Mouse (Mus musculus) CH12.LX (cell line): Measurements from ENCODE around the gene Atr. TPM values are rescaled to one million over a fixed set of nuclear protein-coding genes. Genes with fewer than 3 reads are reported as not detected.

ENCODE experiments used
- DNase-seq: peaks from one replicate; pipeline ENCODE4 v3.0.0-alpha.2; 2013; ENCODE audit errors: extremely low read depth
- H3K27ac ChIP-seq: 2 replicates; pipeline ENCODE4 v1.5.1; 2012; ENCODE audit warnings: low read depth, mild to moderate bottlenecking, control low read depth, moderate library complexity; ENCODE audit not compliant: insufficient read depth
- H3K27me3 ChIP-seq: replicated peaks from 2 replicates; pipeline ENCODE3; 2012; ENCODE audit warnings: inconsistent platforms
- H3K36me3 ChIP-seq, 2 experiments: replicated peaks in 1 of 2; 2 replicates each; pipeline versions ENCODE3 to v1.6.1; 2012; ENCODE audit warnings: inconsistent platforms in 1 of 2, low read length in 1 of 2, mild to moderate bottlenecking in 1 of 2, mixed read lengths in 1 of 2, moderate library complexity in 1 of 2; ENCODE audit not compliant: control insufficient read depth in 1 of 2, insufficient read depth in 1 of 2
- H3K4me1 ChIP-seq, 2 experiments: 2 replicates each; pipeline ENCODE4 v1.6.1; 2012; ENCODE audit warnings: inconsistent platforms in 1 of 2, moderate library complexity in 1 of 2; ENCODE audit not compliant: insufficient read depth in 2 of 2, control insufficient read depth in 1 of 2
- H3K4me2 ChIP-seq: 2 replicates; pipeline ENCODE4 v1.6.1; 2012; ENCODE audit warnings: low read depth, mild to moderate bottlenecking, control low read depth; ENCODE audit not compliant: poor library complexity, insufficient read depth, severe bottlenecking
- H3K4me3 ChIP-seq, 3 experiments: fragments of 150-350 bp in 1 of 3; sonication (generic) in 1 of 3; replicated peaks in 1 of 3; 2 replicates each; pipeline versions ENCODE3 to v1.5.1; 2011 to 2012; ENCODE audit warnings: low read depth in 2 of 3, low read length in 2 of 3, mild to moderate bottlenecking in 2 of 3, moderate library complexity in 2 of 3, control low read depth in 1 of 3, improper control_type of control experiment in 1 of 3, inconsistent platforms in 1 of 3, mixed read lengths in 1 of 3; ENCODE audit not compliant: poor library complexity in 1 of 3
- H3K79me2 ChIP-seq: replicated peaks from 2 replicates; pipeline ENCODE4 v1.6.1; 2012; ENCODE audit warnings: mild to moderate bottlenecking, moderate library complexity; ENCODE audit not compliant: control insufficient read depth, poor library complexity, insufficient read depth, severe bottlenecking; ENCODE audit errors: extremely low read depth
- H3K9ac ChIP-seq: 2 replicates; pipeline ENCODE4 v1.6.1; 2012; ENCODE audit warnings: low read depth, mild to moderate bottlenecking, control low read depth, moderate library complexity; ENCODE audit not compliant: insufficient read depth
- H3K9me3 ChIP-seq: replicated peaks from 2 replicates; pipeline ENCODE3; 2012; ENCODE audit warnings: low read length, inconsistent platforms, mixed read lengths
- CHD1 ChIP-seq: IDR thresholded peaks from 2 replicates; pipeline ENCODE4 v1.6.1; 2012; ENCODE audit warnings: low read depth, low read length, improper control_type of control experiment, inconsistent platforms
- CHD2 ChIP-seq: IDR thresholded peaks from 2 replicates; pipeline ENCODE4 v1.6.1; 2011; ENCODE audit warnings: low read length, improper control_type of control experiment
- CTCF ChIP-seq, 2 experiments: IDR thresholded peaks in 1 of 2; conservative IDR thresholded peaks in 1 of 2; 2 replicates each; pipeline ENCODE4 v1.5.1; 2011 to 2012; ENCODE audit warnings: low read depth in 2 of 2, low read length in 2 of 2, improper control_type of control experiment in 1 of 2, inconsistent platforms in 1 of 2, mild to moderate bottlenecking in 1 of 2, moderate library complexity in 1 of 2
- ELF1 ChIP-seq: IDR thresholded peaks from 2 replicates; pipeline ENCODE4 v1.6.1; 2014; ENCODE audit warnings: low read depth, mild to moderate bottlenecking, inconsistent platforms, low read length, improper control_type of control experiment
- ETS1 ChIP-seq: conservative IDR thresholded peaks from 2 replicates; pipeline ENCODE4 v1.6.1; 2012; ENCODE audit warnings: low read depth, mild to moderate bottlenecking, inconsistent platforms, low read length, improper control_type of control experiment, moderate library complexity
- HCFC1 ChIP-seq: IDR thresholded peaks from 2 replicates; pipeline ENCODE4 v1.6.1; 2012; ENCODE audit warnings: low read depth, mild to moderate bottlenecking, inconsistent platforms, low read length, improper control_type of control experiment
- IRF4 ChIP-seq: IDR thresholded peaks from 2 replicates; pipeline ENCODE4 v1.6.1; 2014; ENCODE audit warnings: low read depth, mild to moderate bottlenecking, inconsistent platforms, low read length, improper control_type of control experiment
- JUND ChIP-seq: conservative IDR thresholded peaks from 2 replicates; pipeline ENCODE4 v1.6.1; 2011; ENCODE audit warnings: low read depth, low read length, improper control_type of control experiment
- MXI1 ChIP-seq: IDR thresholded peaks from 2 replicates; pipeline ENCODE4 v1.6.1; 2011; ENCODE audit warnings: mild to moderate bottlenecking, low read depth, low read length, improper control_type of control experiment
- MYC ChIP-seq: IDR thresholded peaks from 2 replicates; pipeline ENCODE4 v1.6.1; 2011; ENCODE audit warnings: low read depth, mild to moderate bottlenecking, improper control_type of control experiment, low read length
- NELFE ChIP-seq: IDR thresholded peaks from 2 replicates; pipeline ENCODE4 v1.6.1; 2011; ENCODE audit warnings: low read depth, low read length, improper control_type of control experiment
- NRF1 ChIP-seq: IDR thresholded peaks from 2 replicates; pipeline ENCODE4 v1.6.1; 2014; ENCODE audit warnings: low read depth, mild to moderate bottlenecking, inconsistent platforms, low read length, improper control_type of control experiment, moderate library complexity
- PAX5 ChIP-seq: IDR thresholded peaks from 2 replicates; pipeline ENCODE4 v1.6.1; 2012; ENCODE audit warnings: low read length, inconsistent platforms, mixed read lengths
- POLR2A ChIP-seq: IDR thresholded peaks from 2 replicates; pipeline ENCODE4 v1.6.1; 2011; ENCODE audit warnings: low read depth, mild to moderate bottlenecking, improper control_type of control experiment, low read length
- POLR2AphosphoS2 ChIP-seq: IDR thresholded peaks from 2 replicates; pipeline ENCODE4 v1.6.1; 2011; ENCODE audit warnings: low read depth, low read length, improper control_type of control experiment
- RAD21 ChIP-seq: IDR thresholded peaks from 2 replicates; pipeline ENCODE4 v1.6.1; 2011; ENCODE audit warnings: low read depth, mild to moderate bottlenecking, low read length, improper control_type of control experiment, moderate library complexity
- SMC3 ChIP-seq: IDR thresholded peaks from 2 replicates; pipeline ENCODE4 v1.6.1; 2011; ENCODE audit warnings: low read depth, low read length, improper control_type of control experiment
- TBP ChIP-seq: conservative IDR thresholded peaks from 2 replicates; pipeline ENCODE4 v1.6.1; 2011; ENCODE audit warnings: low read depth, low read length, improper control_type of control experiment
- TCF12 ChIP-seq: IDR thresholded peaks from 2 replicates; pipeline ENCODE4 v1.6.1; 2014; ENCODE audit warnings: low read depth, mild to moderate bottlenecking, inconsistent platforms, low read length, improper control_type of control experiment
- USF1 ChIP-seq: IDR thresholded peaks from 2 replicates; pipeline ENCODE4 v1.6.1; 2014; ENCODE audit warnings: low read depth, mild to moderate bottlenecking, inconsistent platforms, low read length, improper control_type of control experiment
- USF2 ChIP-seq: conservative IDR thresholded peaks from 2 replicates; pipeline ENCODE4 v1.6.1; 2011; ENCODE audit warnings: low read depth, low read length, improper control_type of control experiment
- ZKSCAN1 ChIP-seq: IDR thresholded peaks from 2 replicates; pipeline ENCODE4 v1.6.1; 2012; ENCODE audit warnings: low read depth, inconsistent platforms, low read length, improper control_type of control experiment, borderline replicate concordance
- dilution Hi-C: fragments of 300-500 bp; cut with MboI; formaldehyde crosslinking; loops from 2 replicates; pipeline ENCODE4 v1.14.3; 2020; ENCODE audit warnings: low sequenced_read_pairs; ENCODE audit not compliant: extremely low pct_unique_long_range_greater_than_20kb, extremely low pct_ligation_motif_present
- in situ Hi-C: fragments of 300-500 bp; cut with MboI; formaldehyde crosslinking; loops from 3 replicates; pipeline ENCODE4 v1.14.3; 2019; ENCODE audit warnings: low sequenced_read_pairs, low pct_ligation_motif_present, low pct_unique_long_range_greater_than_20kb, mixed read lengths
- polyA plus RNA-seq: library from polyadenylated mRNA; unstranded; fragments of >175 nt; gene quantifications from 2 replicates; pipeline ENCODE4 v1.2.1, GENCODE M21; 2012; ENCODE audit warnings: low read depth; ENCODE audit not compliant: insufficient read length
- total RNA-seq, 2 experiments: library from RNA; depleted of rRNA; stranded (reverse); fragments of 300-350 nt in 1 of 2; fragments of >200 nt in 1 of 2; gene quantifications; 2 replicates each; pipeline ENCODE4 v1.2.3; 2012 to 2014

Atr gene
- total and polyA plus RNA-seq, 3 experiments = 18.5 to 37.4 (median 23.3) TPM

DNA sequence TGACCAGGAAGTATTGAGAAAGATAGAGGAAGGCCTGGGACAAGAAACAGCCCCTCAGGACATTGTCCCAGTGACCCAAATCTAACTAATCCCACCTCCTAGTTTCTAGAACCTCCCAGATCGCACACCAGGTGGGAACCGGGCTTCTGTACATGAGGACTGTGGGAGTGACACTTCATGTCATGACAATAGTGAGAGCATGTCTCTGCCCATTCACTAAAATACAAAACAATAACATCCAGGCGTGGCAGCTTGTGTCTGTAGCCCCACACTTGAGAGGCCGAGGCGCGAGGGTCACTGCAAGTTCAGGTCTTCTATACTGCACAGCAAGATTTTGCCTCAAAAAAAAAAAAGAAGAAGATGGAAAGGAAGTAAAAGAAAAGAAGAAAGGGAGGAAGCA is 122.5 kb downstream of the Atr start:
- H3K9ac ChIP-seq = no peak overlapping the region
- in situ Hi-C loops = no loop called here
- H3K27me3 ChIP-seq = no peaks in the 10 kb centered on the region
- DNase-seq = no peak
- H3K27ac ChIP-seq = no peak overlapping the region
- TF ChIP-seq POLR2AphosphoS2 (no peak), USF1 (no peak), POLR2A (no peak), CHD1 (no peak), ELF1 (no peak), CHD2 (no peak), PAX5 (no peak), IRF4 (no peak), NRF1 (no peak), MXI1 (no peak), TBP (no peak), USF2 (no peak), JUND (no peak), NELFE (no peak), ETS1 (no peak)
- TF ChIP-seq, all 38 proteins: peak for 0
- Histone ChIP-seq H3K4me2 (no peak overlapping the region), H3K79me2 (no peaks in the 10 kb centered on the region), H3K4me1 (no peaks in the 10 kb centered on the region), H3K36me3 (peaks cover 29 to 67% of the 10 kb centered on the region in 2 experiments), H3K4me3 (no peak overlapping the region), H3K9me3 (no peaks in the 10 kb centered on the region)
- dilution Hi-C loops = no loop called here

- in situ Hi-C loops (no loop called here), dilution Hi-C loops (no loop called here)
- H3K27ac ChIP-seq = no peak overlapping the region
- H3K4me2 ChIP-seq = no peak overlapping the region
- no peak overlapping the region for H3K4me3 ChIP-seq
- no peaks in the 10 kb centered on the region for H3K79me2 ChIP-seq
- H3K4me1 ChIP-seq = no peaks in the 10 kb centered on the region
- peak; percentile 18 for DNase-seq
- no peak for TF ChIP-seq HCFC1
- TF ChIP-seq SMC3 = peak; percentile 7; the same call in 1 of the 2 replicates
- TF ChIP-seq CTCF (conservative IDR thresholded peaks at IDR 0.05 in 1 of 2, IDR thresholded peaks at IDR 0.05 in 1 of 2; ENCODE audit: low read depth in 2 of 2, low read length in 2 of 2) = peak in 1 of 2 experiments; percentile 61; a peak in 2 of 4 replicates
- TF ChIP-seq MYC = peak; percentile 38; the same call in 1 of the 2 replicates
- no peak for TF ChIP-seq ZKSCAN1
- TF ChIP-seq RAD21 = peak; percentile 50
- TF ChIP-seq TCF12 = no peak
- TF ChIP-seq PAX5 = no peak
- peaks cover 31 to 52% of the 10 kb centered on the region in 2 experiments for H3K36me3 ChIP-seq
- no peaks in the 10 kb centered on the region for H3K9me3 ChIP-seq
- no peaks in the 10 kb centered on the region for H3K27me3 ChIP-seq
- H3K9ac ChIP-seq = no peak overlapping the region
Observed at GRCm38 (mm10) chr9:95992255-95992654, 134.9 kb downstream of the Atr start.

Other genes with a start within 250 kb of the Atr start
- 0.04 TPM in 1 of 2 replicates, not detected in the other for gene Pcolce2, start 220.0 kb upstream of the Atr start, total RNA-seq (2012; rRNA removed)
- not detected in 2 replicates for gene Pcolce2, start 220.0 kb upstream of the Atr start, total RNA-seq (2014; rRNA removed)
- 0.11 TPM in 1 of 2 replicates, not detected in the other for gene Pcolce2, start 220.0 kb upstream of the Atr start, polyA plus RNA-seq
- gene Trpc1, start 107.2 kb upstream of the Atr start, total RNA-seq (2012; rRNA removed) = not detected in 2 replicates
- not detected in 2 replicates for gene Trpc1, start 107.2 kb upstream of the Atr start, total RNA-seq (2014; rRNA removed)
- gene Trpc1, start 107.2 kb upstream of the Atr start, polyA plus RNA-seq = not detected in 2 replicates
- 0.08 TPM in 2 replicates for gene Pls1, start 12.3 kb upstream of the Atr start, total RNA-seq (2012; rRNA removed)
- 0.34 and 0.56 TPM in 2 replicates for gene Pls1, start 12.3 kb upstream of the Atr start, total RNA-seq (2014; rRNA removed)
- 0.18 and 0.40 TPM in 2 replicates for gene Pls1, start 12.3 kb upstream of the Atr start, polyA plus RNA-seq
- 7.1 and 8.1 TPM in 2 replicates for gene Xrn1, start 97.2 kb downstream of the Atr start, total RNA-seq (2012; rRNA removed)
- 9.3 and 9.8 TPM in 2 replicates for gene Xrn1, start 97.2 kb downstream of the Atr start, total RNA-seq (2014; rRNA removed)
- 11.9 and 13.6 TPM in 2 replicates for gene Xrn1, start 97.2 kb downstream of the Atr start, polyA plus RNA-seq